Mouse (Mus musculus) heart, embryonic 12.5 days (tissue): ENCODE data around the gene Dcakd. TPM values are rescaled to one million over a fixed set of nuclear protein-coding genes. Genes with fewer than 3 reads are reported as not detected.

Experiments
- ATAC-seq: fragments of 200-750 bp; cut with Nextera tagmentation; 2 replicates; pipeline ENCODE4 v1.8.0; 2017; ENCODE audit warnings: moderate TSS enrichment, moderate library complexity; ENCODE audit not compliant: insufficient number of reproducible peaks, low FRiP score
- H3K27ac ChIP-seq: fragments of 300-500 bp; sonication (generic); 2 replicates; pipeline ENCODE4 v1.5.1; 2016; ENCODE audit warnings: mild to moderate bottlenecking, moderate library complexity; ENCODE audit not compliant: poor library complexity, severe bottlenecking
- H3K27me3 ChIP-seq: fragments of 300-500 bp; sonication (generic); replicated peaks from 2 replicates; pipeline ENCODE4 v1.6.1; 2016; ENCODE audit warnings: mild to moderate bottlenecking, moderate library complexity
- H3K36me3 ChIP-seq: fragments of 300-500 bp; sonication (generic); 2 replicates; pipeline ENCODE4 v1.6.1; 2016; ENCODE audit warnings: mild to moderate bottlenecking, moderate library complexity
- H3K4me1 ChIP-seq: fragments of 300-500 bp; sonication (generic); replicated peaks from 2 replicates; pipeline ENCODE4 v1.6.1; 2016; ENCODE audit warnings: mild to moderate bottlenecking
- H3K4me2 ChIP-seq: fragments of 300-500 bp; sonication (generic); 2 replicates; pipeline ENCODE4 v1.6.1; 2016; ENCODE audit warnings: mild to moderate bottlenecking, moderate library complexity
- H3K4me3 ChIP-seq: fragments of 300-500 bp; sonication (generic); 2 replicates; pipeline ENCODE4 v1.5.1; 2016; ENCODE audit warnings: mild to moderate bottlenecking
- H3K9ac ChIP-seq: fragments of 300-500 bp; sonication (generic); 2 replicates; pipeline ENCODE4 v1.6.1; 2016; ENCODE audit warnings: mild to moderate bottlenecking, moderate library complexity
- H3K9me3 ChIP-seq: fragments of 300-500 bp; sonication (generic); replicated peaks from 2 replicates; pipeline ENCODE4 v1.6.1; 2016; ENCODE audit warnings: mild to moderate bottlenecking, moderate library complexity
- WGBS: fragments of 180-500 bp; shearing (Covaris S2); methylation state at CpG from one replicate; pipeline ENCODE4 v1.1.7; 2016; 5-methylcytosine and 5-hydroxymethylcytosine counted together
- polyA plus RNA-seq: library from polyadenylated mRNA; unstranded; fragments of >200 nt; fragmentation: Nextera tagmentation; extraction: Ambion mirVana; gene quantifications from 2 replicates; pipeline ENCODE4 v1.2.1, GENCODE M21; 2016

Gene Dcakd
- polyA plus RNA-seq, 1 experiment from 2014 or later = 94.1 TPM

- H3K4me2 ChIP-seq = no peak overlapping the region
- 84% methylated on average over 7 of the region's 7 CpGs for WGBS
- H3K4me3 ChIP-seq = no peak overlapping the region
- peaks cover 33% of the 10 kb centered on the region for H3K4me1 ChIP-seq
- no peaks in the 10 kb centered on the region for H3K27me3 ChIP-seq
- H3K36me3 ChIP-seq = peaks cover 17% of the 10 kb centered on the region
- ATAC-seq = no peak
- H3K27ac ChIP-seq = no peak overlapping the region
- H3K9me3 ChIP-seq = no peaks in the 10 kb centered on the region
- no peak overlapping the region for H3K9ac ChIP-seq
Observed at GRCm38 (mm10) chr11:103006286-103007000, 21.7 kb downstream of the Dcakd start.

GRCm38 (mm10) chr11:103005254-103005981 lies 22.7 kb downstream of the Dcakd start:
- WGBS = 82% methylated on average over 11 of the region's 11 CpGs
- H3K9me3 ChIP-seq = no peaks in the 10 kb centered on the region
- H3K9ac ChIP-seq = no peak overlapping the region

GRCm38 (mm10) chr11:103004852-103005251 lies 23.3 kb downstream of the Dcakd start:
- peaks cover 34% of the 10 kb centered on the region for H3K4me1 ChIP-seq
- no peak overlapping the region for H3K4me2 ChIP-seq
- no peaks in the 10 kb centered on the region for H3K9me3 ChIP-seq
- WGBS = 71% methylated on average over 1 of the region's 1 CpGs
- H3K4me3 ChIP-seq = no peak overlapping the region
- H3K9ac ChIP-seq = no peak overlapping the region
- no peak overlapping the region for H3K27ac ChIP-seq
- peaks cover 21% of the 10 kb centered on the region for H3K36me3 ChIP-seq
- no peaks in the 10 kb centered on the region for H3K27me3 ChIP-seq
- no peak for ATAC-seq

More at GRCm38 (mm10) chr11:103005254-103005981, 22.7 kb downstream of the Dcakd start:
- peaks cover 31% of the 10 kb centered on the region for H3K4me1 ChIP-seq
- H3K27me3 ChIP-seq = no peaks in the 10 kb centered on the region
- peaks cover 17% of the 10 kb centered on the region for H3K36me3 ChIP-seq
- no peak overlapping the region for H3K4me2 ChIP-seq
- ATAC-seq = no peak
- no peak overlapping the region for H3K4me3 ChIP-seq
- H3K27ac ChIP-seq = no peak overlapping the region

GRCm38 (mm10) chr11:103003210-103003609 lies 24.9 kb downstream of the Dcakd start:
- Histone ChIP-seq H3K9ac (0 out of 2 replicates have a peak overlapping the region, but pooled peaks have one; percentile 16), H3K36me3 (peaks cover 22% of the 10 kb centered on the region), H3K4me1 (peaks cover 50% of the 10 kb centered on the region), H3K27me3 (no peaks in the 10 kb centered on the region), H3K4me2 (no peak overlapping the region), H3K9me3 (no peaks in the 10 kb centered on the region), H3K27ac (peak overlapping the region; percentile 62; the same call in 1 of the 2 replicates), H3K4me3 (no peak overlapping the region)
- 57% methylated on average over 5 of the region's 5 CpGs for WGBS
- ATAC-seq = no peak

GRCm38 (mm10) chr11:103001063-103001462 lies 27.1 kb downstream of the Dcakd start:
- H3K36me3 ChIP-seq = peaks cover 31% of the 10 kb centered on the region
- WGBS = 55% methylated on average over 5 of the region's 5 CpGs
- H3K27ac ChIP-seq = no peak overlapping the region
- no peak overlapping the region for H3K4me3 ChIP-seq
- no peak overlapping the region for H3K9ac ChIP-seq
- peaks cover 49% of the 10 kb centered on the region for H3K4me1 ChIP-seq
- H3K27me3 ChIP-seq = no peaks in the 10 kb centered on the region
- ATAC-seq = no peak
- no peak overlapping the region for H3K4me2 ChIP-seq
- H3K9me3 ChIP-seq = no peaks in the 10 kb centered on the region

GRCm38 (mm10) chr11:103000111-103000510 lies 28.0 kb downstream of the Dcakd start:
- WGBS = 86% methylated on average over 16 of the region's 16 CpGs
- peaks cover 40% of the 10 kb centered on the region for H3K36me3 ChIP-seq

GRCm38 (mm10) chr11:102999317-102999970 lies 28.7 kb downstream of the Dcakd start:
- no peaks in the 10 kb centered on the region for H3K9me3 ChIP-seq
- WGBS = 66% methylated on average over 14 of the region's 14 CpGs
- H3K4me2 ChIP-seq = peak overlapping the region; percentile 42
- peaks cover 46% of the 10 kb centered on the region for H3K4me1 ChIP-seq
- H3K27ac ChIP-seq = peak overlapping the region; percentile 91
- peaks cover 47% of the 10 kb centered on the region for H3K36me3 ChIP-seq
- no peak overlapping the region for H3K4me3 ChIP-seq
- ATAC-seq = no peak
- H3K9ac ChIP-seq = 0 out of 2 replicates have a peak overlapping the region, but pooled peaks have one; percentile 12
- no peaks in the 10 kb centered on the region for H3K27me3 ChIP-seq

More at GRCm38 (mm10) chr11:103000111-103000510, 28.0 kb downstream of the Dcakd start:
- H3K9me3 ChIP-seq = no peaks in the 10 kb centered on the region
- H3K27ac ChIP-seq = peak overlapping the region; percentile 91; the same call in 1 of the 2 replicates
- H3K9ac ChIP-seq = no peak overlapping the region; the same call in 1 of the 2 replicates
- H3K4me2 ChIP-seq = no peak overlapping the region
- peaks cover 46% of the 10 kb centered on the region for H3K4me1 ChIP-seq
- no peak overlapping the region for H3K4me3 ChIP-seq
- no peaks in the 10 kb centered on the region for H3K27me3 ChIP-seq
- no peak for ATAC-seq

- ATAC-seq = peak; percentile 77; the same call in 1 of the 2 replicates
- Histone ChIP-seq H3K27me3 (no peaks in the 10 kb centered on the region), H3K4me3 (no peak overlapping the region), H3K27ac (peak overlapping the region; percentile 91), H3K4me2 (peak overlapping the region; percentile 42), H3K4me1 (peaks cover 46% of the 10 kb centered on the region), H3K9ac (peak overlapping the region; percentile 58), H3K36me3 (peaks cover 50% of the 10 kb centered on the region), H3K9me3 (no peaks in the 10 kb centered on the region)
- WGBS = 14% methylated on average over 14 of the region's 14 CpGs
Observed at GRCm38 (mm10) chr11:102998577-102999316, 29.4 kb downstream of the Dcakd start.

- Histone ChIP-seq H3K9me3 (no peaks in the 10 kb centered on the region), H3K4me3 (no peak overlapping the region), H3K27ac (peak overlapping the region; percentile 91), H3K36me3 (peaks cover 51% of the 10 kb centered on the region), H3K4me2 (peak overlapping the region; percentile 42), H3K27me3 (no peaks in the 10 kb centered on the region), H3K9ac (peak overlapping the region; percentile 58), H3K4me1 (peaks cover 42% of the 10 kb centered on the region)
- 0 out of 2 replicates have a peak, but pooled peaks have one; percentile 23 for ATAC-seq
- 47% methylated on average over 7 of the region's 7 CpGs for WGBS
Observed at GRCm38 (mm10) chr11:102998254-102998576, 29.9 kb downstream of the Dcakd start.

- peaks cover 51% of the 10 kb centered on the region for H3K36me3 ChIP-seq
- H3K4me2 ChIP-seq = no peak overlapping the region
- H3K9me3 ChIP-seq = no peaks in the 10 kb centered on the region
- peaks cover 42% of the 10 kb centered on the region for H3K4me1 ChIP-seq
- H3K4me3 ChIP-seq = no peak overlapping the region
- H3K27me3 ChIP-seq = peaks cover 4% of the 10 kb centered on the region
- H3K27ac ChIP-seq = peak overlapping the region; percentile 91; the same call in 1 of the 2 replicates
- H3K9ac ChIP-seq = peak overlapping the region; percentile 58; the same call in 1 of the 2 replicates
- 92% methylated on average over 12 of the region's 12 CpGs for WGBS
- ATAC-seq = no peak
Observed at GRCm38 (mm10) chr11:102996991-102997770, 31.0 kb downstream of the Dcakd start.
